Mouse (Mus musculus) gastrocnemius, postnatal 10 days (tissue): Measurements from ENCODE around the gene Grb2. TPM values are rescaled to one million over a fixed set of nuclear protein-coding genes. Genes with fewer than 3 reads are reported as not detected.

Experiments
- DNase-seq: peaks from one replicate; pipeline ENCODE4 v3.0.0; 2021; ENCODE audit warnings: mixed read lengths
- total RNA-seq, 2 experiments: library from RNA; stranded (reverse); gene quantifications; 2 replicates each; pipeline ENCODE4 v1.2.3; 2021

The Grb2 gene
- total RNA-seq, 2 experiments from 2014 or later = 93.7 to 95.9 TPM

DNA sequence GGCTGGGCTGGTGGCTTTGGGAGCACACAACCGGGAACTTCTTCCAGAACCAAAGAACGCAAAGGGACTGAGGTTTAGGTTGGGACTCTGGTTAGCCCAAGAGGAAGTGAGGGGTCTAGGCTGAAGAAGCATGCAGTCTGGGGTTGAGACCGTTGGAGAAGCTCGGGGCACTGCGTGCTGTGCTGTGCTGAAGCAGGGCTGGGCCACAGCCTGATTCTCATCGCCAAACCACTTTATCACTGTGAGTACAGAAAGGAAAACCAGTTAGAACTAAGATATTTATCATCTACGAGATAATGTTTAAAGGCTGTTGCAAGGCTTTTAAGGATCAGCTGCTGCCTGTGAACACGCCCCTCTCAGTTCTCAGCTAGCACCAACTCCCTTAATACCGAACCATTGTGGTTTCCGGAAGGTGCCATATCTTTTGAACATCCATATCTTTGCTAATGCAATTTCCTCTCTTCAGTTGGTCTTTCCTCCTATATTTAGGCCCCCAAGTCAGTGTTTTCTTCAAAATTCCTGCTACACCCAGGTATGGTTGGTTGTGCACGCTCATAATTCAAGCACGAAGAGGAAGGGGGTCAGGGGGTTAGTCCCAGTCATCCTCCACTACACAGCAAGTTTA lies 4.4 kb upstream of the Grb2 start:
- no peak for DNase-seq

DNA sequence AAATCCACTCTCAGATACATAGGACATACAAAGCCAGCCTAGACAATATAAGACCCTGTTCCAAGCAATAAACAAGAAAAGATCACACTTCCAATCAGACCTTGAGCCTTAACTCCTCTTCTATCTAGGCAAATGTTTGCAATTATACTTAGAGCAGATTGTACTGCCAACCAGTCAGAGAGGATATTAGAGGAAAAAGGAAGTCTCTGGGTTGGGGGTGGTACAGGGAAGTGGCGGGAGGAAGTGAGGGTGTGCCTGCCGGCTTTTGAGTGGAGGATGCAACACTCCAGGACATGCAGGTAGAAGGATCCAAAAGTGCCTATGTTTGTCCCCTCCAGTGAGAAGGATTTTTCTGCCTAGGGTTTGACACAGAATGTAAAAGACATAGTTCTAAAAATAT lies 3.9 kb upstream of the Grb2 start:
- DNase-seq = no peak

DNA sequence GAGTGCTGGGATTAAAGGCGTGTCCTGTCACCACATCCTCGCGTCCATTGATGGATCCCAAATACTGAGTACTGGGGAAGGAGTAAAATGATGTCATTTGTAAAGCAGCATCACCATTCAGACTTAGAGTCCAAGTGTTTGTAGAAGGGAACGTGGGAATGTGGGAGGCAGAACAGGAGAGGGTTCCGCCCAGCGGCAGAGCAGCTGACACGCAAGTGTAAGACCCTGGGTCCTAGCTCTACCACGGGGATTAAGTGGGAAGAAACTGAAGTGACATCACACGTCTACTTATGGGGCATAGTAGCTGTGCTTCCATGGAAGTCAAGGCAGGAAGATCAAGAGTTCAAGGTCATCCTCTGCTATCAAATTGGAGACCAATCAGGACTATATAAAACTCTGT lies 2.7 kb upstream of the Grb2 start:
- DNase-seq = no peak

DNA sequence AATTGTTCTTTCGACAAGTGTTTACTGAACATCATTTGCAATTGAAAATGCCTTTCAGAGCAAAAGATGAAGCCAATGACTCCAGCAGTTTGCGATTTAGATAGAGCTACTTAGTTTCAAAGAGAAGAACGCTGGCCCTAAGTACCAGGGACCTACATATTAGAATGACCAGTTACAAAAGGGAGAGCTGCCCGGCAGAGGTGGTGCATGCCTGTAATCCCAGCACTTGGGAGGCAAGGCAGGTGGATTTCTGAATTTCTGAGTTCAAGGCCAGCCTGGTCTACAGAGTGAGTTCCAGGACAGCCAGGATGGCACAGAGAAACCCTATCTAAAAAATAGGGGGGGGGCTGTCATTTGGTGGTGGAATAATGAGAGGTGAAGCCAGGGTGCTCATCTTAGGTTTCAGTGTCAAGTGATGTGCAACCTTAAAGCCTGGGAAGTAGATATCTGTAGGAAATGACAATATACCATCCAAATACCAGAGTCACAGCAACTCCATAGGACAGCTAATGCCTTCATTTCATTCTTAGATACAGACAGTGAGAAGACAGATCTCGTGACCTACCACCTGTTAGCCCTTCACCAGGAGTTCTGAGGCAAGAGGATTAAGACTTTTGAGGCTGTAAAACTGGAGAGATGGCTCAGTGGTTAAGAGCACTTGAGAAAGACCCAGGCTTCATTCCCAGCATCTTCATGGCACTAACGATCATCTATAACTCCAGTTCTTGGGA lies 1.6 kb upstream of the Grb2 start:
- DNase-seq = no peak

DNA sequence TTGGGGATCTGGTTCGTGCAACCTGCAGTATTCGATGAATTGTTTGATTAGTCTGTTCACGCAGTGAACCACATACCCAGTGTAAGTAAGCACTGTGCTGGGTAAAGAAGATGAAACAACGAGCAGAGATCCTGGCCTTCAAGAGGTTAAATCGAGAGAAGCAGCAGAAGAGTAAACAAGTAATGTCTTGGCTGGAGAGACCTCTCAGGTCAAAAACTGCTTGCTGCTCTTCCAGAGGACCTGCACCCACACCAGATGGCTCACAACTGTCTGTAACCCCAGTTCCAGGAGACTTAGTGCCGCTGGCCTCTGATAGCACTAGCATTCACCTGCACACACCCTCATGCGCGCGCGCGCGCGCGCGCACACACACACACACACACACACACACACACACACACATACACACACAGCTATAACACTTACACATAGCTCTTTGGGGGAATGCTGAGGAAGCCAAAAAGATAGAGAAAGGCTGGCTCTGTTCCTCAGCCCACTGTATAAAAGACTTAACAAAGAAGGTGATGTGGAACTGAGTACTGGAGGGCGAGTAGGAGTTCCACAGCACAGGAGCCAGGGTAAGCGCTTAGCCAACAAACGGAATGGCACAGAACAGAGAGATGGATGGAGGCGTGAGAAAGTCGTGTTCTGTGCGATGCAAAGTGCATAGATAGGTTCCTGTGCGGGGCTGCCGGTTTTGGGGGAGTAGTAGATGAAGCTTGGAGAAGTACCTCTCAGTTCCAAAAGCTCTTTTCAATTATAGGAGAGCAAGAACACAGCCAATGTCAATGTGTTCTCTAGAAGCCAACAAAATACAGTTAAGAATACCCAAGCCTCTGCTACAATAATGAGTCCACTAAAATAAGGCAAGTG lies 795 bp upstream of the Grb2 start:
- no peak for DNase-seq

DNA sequence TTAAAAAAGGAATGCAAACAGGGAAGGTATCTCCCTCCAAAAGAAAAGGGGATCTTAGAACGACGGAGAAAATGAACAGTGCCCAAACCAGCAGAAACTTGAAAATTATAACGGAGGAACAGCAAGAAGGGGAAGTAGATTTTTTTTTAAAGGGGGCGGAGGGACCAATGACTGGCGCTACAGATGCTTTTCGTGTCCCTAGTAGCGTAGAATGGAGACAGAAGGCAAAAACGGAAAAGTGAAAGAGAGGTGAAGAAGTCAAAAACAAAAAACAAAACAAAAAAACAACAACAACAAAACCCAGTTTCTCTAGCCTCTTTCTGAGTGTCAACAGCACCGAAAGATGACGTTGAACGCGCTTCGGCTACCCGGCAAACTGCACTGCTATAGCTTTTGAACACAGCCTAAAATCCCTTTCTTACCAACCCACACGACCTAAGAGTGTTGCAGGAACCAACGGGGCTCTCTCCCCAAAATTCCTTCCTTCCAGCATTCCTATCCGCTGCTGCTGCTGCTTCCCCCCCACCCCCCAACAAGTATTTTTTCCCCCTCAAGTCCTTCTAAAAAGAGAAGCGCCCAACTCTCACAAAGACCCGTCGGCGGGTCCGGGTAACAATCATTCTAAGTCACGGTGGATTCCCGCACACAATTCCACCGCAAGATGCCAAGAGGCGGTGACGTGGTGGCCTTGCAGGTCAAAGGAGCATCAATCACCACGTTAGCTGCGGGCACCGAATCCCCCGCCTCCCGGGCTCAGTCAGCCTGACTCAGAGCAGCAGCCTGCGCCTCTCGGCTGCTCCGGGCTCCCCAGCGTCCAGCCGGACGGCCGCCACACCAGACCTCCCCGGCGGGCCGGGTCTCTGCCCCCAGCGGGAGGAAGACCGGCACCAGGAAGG lies 836 bp downstream of the Grb2 start:
- DNase-seq = peak; percentile 59

DNA sequence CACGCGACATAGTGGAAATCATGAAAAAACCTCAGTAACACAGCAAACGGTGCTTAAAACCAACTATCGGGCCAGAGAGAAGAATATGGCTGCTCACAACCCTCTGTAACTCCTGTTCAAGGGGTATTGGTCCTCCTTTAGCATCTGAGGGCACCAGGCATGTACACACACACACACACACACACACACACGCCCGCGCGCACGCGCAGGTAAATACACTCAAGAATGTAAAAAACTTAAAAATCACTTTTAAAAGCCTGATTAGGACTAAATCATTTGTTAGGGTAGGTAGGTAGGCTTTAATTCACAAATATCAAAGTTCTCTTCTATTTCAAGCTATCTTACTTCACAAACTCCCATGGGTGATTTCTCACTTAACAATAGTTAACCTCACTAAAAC lies 1.8 kb downstream of the Grb2 start:
- DNase-seq = no peak

DNA sequence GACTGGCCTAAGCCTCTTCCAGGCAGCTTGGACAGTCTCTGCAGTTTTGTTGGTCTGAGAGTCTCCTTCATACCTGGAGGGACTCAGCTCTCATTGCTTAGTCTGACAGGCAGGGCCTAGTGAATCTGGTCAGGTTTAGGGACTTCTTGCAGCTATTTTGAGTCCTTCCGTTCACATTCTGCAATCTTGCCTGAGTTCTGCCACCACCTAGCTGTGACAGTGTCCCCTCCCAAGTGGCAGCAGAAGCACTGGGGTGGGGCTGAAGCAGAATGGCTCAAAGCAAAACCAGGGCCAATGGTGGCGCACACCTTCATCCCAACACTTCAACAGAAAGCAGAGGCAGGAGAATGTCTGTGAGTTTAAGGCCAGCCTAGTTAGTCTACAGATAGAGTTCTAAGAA lies 2.8 kb downstream of the Grb2 start:
- DNase-seq = no peak

DNA sequence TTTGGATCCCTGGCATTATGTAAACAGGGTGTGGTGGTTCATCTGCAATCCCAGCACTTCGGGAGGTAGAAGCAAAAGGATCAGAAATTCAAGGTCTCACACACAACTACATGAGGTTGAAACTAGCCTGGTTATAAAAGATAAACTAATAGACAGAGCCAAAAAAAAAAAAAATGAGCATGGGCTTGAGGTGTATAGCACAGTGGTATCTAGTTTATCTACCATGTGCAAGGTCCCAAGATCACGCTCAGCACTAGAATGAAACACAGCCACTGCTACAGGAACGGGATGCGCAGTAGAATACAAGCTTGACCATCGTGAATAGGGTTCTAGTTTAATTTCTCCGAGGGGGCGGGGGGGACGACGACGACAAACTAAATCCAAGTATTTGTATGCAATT lies 3.7 kb downstream of the Grb2 start:
- DNase-seq = no peak

DNA sequence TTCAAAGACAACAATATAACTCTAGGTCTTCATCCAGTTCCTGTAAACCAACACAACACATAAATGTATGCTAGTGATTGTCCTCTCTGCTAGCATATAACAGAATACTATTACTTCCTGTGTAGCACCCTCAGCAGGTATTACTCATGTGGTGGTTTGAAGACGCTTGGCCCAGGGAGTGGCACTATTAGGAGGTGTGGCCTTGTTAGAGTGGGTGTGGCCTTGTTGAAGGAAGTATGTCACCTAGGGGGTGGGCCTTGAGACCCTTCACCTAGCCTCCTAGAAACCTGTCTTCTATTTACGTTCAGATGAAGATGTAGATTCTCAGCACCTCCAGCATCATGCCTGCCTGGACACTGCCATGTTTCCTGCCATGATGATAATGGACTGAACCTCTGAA lies 4.9 kb downstream of the Grb2 start:
- no peak for DNase-seq

DNA sequence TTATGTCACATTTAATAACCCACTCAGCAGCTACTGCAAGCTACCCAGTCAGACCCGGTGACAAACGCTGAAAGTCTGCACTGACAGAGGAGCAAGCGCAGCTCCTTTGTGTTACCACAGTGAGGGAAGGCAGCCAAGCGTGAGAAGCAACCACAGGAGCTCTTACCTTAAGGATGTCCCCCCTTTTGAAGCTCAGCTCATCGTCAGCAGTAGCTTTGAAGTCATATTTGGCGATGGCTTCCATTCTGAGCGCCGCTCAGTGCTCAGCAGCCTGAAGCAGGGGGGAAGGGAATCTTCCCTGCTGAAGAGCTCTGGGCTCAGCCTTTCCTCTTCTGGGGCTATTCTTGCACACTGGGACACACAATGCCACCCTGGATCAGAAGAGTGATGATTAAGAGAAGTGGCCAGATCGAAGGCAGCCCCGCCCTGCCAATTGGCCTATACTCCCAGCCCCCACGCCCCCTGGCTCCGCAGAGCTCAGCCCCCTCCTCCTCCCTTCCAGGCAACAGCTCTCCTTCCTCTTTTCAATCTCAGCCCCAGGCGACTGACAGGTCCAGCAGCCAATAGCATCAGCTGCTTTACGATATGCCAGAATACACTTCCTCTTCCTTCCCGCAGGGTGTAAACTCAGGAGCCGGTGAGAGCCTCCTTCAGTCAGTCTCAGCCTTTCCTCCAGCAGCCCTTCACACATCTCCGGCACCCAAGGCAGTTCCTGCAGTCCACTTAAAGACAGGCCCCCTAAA lies 9.2 kb downstream of the Grb2 start:
- DNase-seq = peak; percentile 84

DNA sequence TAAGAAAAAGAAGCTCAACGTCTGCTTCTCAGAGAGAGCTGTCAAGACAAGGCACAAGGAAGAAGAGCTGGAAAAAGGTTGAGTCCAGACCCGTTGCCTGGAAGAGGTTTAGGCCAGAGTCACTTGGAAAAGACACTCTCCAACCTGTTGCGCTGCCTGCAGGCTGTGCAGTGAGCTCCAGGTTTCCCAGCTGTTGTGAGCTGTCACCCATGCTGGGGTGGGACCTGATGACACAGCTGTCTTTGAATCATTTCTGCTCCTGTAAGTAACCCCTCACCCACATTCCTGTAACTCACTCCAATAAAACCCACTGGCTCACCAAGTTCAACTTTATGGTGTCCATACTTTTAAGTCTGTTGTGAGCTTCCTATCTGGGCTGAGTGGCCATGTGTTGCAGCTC lies 10.7 kb downstream of the Grb2 start:
- DNase-seq = no peak

DNA sequence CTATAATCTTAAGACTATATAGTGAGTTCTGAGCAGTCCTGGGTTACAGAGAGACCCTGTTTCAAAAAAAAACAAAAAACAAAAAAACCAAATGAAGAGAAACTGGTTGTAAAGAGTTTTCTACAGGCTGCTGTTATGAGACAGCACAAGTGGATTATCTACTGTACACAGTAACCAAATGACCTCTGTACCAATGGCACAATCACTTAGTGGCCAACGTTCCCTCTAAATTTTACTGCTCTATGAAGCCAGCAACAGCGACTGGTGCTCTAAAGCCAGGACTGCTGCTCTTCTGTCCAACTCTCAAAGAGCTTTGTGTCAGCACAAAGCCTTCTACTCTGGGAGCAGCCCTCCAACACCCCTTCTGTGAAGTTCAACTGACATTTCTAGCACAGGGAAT lies 11.3 kb downstream of the Grb2 start:
- no peak for DNase-seq

DNA sequence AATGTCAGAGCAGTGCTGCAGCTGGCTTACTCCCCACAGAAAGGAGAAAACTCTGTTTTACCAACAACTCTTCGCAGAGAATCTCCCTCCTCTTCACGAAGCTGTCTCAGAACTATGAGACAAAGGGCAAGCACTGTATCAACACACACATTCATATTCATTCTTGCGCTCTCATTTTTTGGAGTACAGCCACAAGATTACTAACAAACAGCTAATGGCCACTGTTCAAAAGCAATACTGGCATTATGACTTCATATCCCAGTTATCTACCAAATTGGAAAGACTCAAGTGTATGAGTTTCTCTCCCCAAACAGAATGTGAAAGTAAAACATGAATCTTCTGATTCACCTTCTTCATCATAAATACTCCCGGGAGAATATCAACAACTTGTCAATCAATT lies 11.9 kb downstream of the Grb2 start:
- no peak for DNase-seq

DNA sequence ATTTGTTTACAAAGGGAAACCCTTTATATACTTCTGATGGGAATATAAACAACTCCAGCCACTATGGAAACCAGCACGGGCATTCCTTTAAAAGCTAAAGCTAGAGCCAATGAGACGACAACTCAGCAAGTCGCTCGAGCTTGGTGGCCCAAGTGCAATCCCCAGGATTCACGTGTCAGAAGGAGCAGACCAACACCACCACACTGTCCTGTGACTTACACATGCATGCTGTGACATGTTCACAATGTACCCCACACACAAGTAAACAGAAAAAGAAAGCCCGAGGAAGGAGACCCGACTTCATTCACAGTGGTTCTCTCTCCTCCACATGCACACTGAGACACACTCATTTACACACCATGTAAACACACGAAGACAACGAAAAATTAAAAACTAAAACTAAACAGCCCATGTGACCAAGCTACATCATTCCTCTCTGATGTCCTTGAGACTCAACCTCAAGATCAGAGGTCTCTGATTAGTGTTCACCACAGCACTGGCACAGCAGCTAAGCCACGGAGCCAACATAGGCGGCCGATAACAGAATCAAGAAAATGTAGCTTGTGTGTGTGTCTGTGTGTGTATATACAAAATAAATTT lies 14.3 kb downstream of the Grb2 start:
- no peak for DNase-seq

DNA sequence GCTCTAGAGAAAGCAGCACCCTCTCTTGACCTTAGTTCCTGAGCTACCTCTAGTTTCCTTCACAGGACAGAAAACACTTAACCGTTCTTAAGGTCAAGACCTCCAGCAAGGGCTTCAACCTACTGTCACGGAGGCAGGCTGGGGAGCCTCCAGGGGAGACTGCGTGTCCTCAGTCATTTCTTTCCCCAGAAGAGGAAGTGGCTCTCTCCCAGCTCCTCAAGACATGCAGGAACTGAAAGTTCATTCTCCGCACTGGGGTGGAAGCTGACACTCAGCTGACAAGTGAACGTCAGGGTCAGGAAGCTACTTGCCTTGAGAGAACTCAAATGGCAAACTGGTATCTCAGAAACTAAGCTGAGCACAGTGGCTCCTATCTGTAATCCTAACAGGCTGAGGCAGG lies 15.6 kb downstream of the Grb2 start:
- DNase-seq = no peak

DNA sequence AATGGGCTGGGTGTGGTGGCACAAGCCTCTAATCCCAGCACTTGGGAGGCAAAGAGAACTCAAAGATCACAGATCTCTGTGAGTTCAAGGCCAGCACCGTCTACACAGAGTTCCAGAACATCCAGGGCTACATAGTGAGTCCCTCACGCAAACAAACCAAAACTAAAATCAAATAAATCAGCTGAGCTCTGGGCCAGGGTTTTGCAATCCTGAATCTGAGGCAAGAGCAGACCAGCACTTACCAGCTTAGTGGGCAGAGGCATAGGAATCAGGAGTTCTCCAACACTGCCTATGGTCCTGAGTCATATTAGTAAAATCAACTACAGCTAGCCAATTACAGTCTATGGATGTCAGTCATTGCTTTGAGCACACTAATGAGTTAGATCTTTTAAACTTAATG lies 16.4 kb downstream of the Grb2 start:
- no peak for DNase-seq

DNA sequence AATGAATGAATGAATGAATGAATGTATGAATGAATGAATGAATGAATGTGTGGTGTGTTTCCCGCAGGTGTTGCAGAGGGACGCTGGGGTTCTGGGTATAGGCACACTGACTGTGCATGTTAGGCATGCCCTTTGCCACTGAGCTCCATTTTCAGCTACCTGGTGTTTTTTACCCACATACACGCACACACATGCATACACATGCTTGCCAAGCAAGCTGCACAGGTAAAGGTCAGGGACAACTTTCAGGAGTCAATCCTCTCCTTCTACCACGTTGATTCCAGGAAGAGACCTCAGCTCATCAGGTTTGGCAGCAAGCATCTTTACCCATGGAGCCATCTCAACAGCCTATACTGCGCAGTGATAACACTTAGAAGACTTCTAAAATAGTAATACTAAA lies 16.9 kb downstream of the Grb2 start:
- DNase-seq = no peak

DNA sequence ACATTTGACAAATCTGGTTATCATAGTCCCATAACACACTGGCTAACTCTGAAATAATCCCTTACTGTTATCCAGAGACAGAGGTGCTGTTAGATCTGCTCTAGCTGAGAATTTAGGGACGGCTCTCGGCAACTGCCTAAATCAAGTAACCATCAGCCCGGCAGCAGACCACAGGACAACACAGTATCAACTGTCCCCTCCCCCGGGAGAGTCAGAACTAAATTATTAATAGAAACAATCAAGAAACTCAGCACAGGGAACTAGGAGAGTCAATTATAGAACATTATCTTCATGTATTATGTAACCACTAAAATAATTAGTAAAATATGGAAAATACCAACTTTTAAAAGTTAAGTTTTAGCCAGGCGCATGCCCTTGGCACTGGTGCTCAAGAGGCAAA lies 17.4 kb downstream of the Grb2 start:
- DNase-seq = no peak

DNA sequence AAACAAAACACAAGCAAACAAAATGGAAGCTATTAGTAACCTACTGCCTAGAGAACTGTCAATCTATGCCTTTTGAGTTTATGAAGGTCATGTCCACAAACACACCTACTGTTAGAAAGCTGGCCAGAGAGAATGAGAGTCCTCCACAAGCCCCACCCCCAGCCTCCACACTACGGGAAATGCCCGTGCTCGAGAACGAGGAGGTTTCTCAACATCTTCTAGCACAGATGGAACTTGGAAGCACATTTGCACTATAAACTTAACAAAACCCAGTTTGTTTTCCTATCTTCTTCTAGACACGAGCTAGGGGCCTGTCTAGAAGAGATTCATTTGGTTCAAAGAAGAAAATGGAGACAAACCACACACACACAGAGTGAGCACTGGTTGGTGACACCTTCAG lies 18.0 kb downstream of the Grb2 start:
- no peak for DNase-seq
